Mouse (Mus musculus): ENCODE results near the gene Gm525.

GRCm38 (mm10) chr11:89024181-89024881 lies 49.3 kb upstream of the Gm525 start:
- no peak for TF ChIP-seq CTCF (IDR thresholded peaks at IDR 0.05; ENCODE audit: extremely low read depth, insufficient read depth, low read length)
- TF ChIP-seq POLR2A (IDR thresholded peaks at IDR 0.05; ENCODE audit: extremely low read depth, insufficient read depth, low read length): no peak

All from cortical plate, adult 2 months (tissue).